Mouse (Mus musculus) megakaryocyte-erythroid progenitor cell, adult 5-6 weeks (primary cell): ENCODE data around the gene Zfr2. TPM values are rescaled to one million over a fixed set of nuclear protein-coding genes. Genes with fewer than 3 reads are reported as not detected.

Source experiments
- ATAC-seq: replicated peaks from 2 replicates; pipeline ENCODE4 v1.8.0; 2016; ENCODE audit warnings: mild to moderate bottlenecking, inconsistent platforms; ENCODE audit not compliant: severe bottlenecking, poor library complexity, low FRiP score, low TSS enrichment
- total RNA-seq, 2 experiments: library from RNA; stranded (forward) in 1 of 2; stranded (reverse) in 1 of 2; fragments of 200-1000, 215-1000 nt in 1 of 2; fragments of >200 nt in 1 of 2; fragmentation: Nextera tagmentation in 1 of 2; gene quantifications; 2 replicates each; pipeline ENCODE4 v1.2.3; 2014 to 2017

Gene Zfr2
- total RNA-seq (2014; fragmentation: Nextera tagmentation) (1.1 and 3.5 TPM in 2 replicates), total RNA-seq (2017) (0.46 TPM in 1 of 2 replicates, not detected in the other)

DNA sequence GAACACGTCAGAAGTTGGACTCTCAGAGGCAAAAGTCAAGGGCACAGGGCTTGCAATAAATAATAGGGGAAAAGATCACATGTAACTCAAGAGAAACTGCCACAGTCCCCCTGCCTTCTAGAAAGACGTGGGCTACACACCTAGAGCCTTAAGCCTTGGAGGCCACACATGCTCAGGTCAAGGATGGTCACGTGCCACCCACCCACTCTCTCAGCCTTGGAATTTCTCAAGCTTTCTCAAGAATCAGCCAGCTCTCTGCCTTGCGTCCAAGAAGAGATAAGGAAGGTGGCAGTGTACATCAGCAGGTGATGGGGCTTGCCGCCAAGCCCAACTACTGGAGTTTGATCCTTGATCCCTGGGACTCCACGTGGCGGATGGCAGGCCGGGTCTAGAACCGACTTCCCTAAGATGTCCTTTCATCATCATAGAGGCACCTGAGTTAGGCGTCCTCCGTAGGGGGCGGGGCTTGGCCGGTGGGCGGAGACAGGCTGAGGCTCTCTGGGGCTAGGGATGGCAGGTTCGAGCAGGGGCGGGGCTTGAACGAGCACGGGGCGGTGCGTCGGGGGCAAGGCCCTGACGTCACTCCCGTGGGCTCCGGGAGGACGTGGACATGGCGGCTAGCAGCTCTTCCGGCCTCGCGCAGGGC, at the start of gene Zfr2:
Zfr2 (plus strand) TSS at position 576 of the 646 bp plus-strand sequence.
- peak; percentile 92 for ATAC-seq

GRCm38 (mm10) chr10:81183805-81184204, 49.1 kb upstream of the Zfr2 start, which contains the start of gene 4930442H23Rik:
TSS of gene 4930442H23Rik (minus strand) at chr10:81183849.
- ATAC-seq = no peak

DNA sequence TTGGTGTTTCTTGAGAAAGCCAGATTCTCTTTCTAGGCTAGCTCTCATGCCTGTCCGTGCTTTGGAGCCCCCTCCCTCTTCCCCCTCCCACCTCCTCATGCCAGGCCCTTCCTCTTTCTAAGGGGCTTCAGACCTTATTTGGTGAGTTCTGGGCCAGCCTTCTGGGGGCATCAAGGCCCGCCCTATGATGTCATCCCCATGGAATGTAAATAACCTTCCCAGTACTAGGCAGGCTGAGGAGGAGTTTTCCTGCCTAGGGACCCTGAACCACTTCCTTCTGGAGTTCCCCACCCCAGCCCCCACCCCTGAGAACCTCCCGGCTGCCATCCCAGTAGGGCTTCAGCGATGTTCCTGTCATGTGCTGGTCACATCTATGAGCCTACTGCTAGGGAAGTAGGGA, 48.2 kb upstream of the Zfr2 start:
- ATAC-seq = no peak

GRCm38 (mm10) chr10:81187161-81187560, 45.8 kb upstream of the Zfr2 start:
- no peak for ATAC-seq

DNA sequence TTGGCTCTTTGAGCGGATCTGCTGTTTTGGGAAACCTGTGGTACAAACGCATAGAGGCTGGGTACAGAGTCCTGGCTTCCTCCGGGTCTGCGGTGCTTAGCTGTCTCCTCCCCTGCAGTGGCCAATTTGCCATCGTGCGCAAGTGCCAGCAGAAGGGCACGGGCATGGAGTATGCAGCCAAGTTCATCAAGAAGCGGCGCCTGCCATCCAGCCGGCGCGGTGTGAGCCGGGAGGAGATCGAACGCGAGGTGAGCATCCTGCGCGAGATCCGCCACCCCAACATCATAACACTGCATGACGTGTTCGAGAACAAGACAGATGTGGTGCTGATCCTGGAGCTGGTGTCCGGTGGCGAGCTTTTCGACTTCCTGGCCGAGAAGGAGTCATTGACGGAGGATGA, 43.1 kb upstream of the Zfr2 start:
- no peak for ATAC-seq

DNA sequence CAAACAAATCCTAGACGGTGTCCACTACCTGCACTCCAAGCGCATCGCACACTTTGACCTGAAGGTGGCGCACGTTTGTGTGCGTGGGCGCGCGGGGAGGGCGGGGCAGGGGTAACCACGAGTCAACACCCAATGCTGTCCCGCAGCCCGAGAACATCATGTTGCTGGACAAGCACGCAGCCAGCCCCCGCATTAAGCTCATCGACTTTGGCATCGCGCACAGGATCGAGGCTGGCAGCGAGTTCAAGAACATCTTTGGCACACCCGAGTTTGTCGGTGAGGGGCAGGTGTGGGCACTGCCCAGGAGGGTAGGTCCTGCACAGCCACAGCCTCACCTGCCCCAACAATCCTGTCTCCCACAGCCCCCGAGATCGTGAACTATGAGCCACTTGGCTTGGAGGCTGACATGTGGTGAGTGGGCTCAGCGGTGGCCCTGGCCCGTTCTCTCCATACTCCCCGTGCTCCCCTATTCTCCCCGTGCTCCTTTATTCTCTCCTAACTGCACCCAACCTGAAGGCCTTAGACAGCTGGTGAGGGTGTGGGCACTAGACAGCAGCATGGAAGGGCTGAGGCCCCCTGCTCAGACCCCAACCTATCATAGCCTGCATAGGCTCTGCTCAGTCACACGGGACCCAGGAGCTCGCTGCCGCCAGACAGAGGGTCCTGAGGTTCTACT, 42.6 kb upstream of the Zfr2 start:
- ATAC-seq = 0 out of 2 replicates have a peak, but pooled peaks have one; percentile 10

GRCm38 (mm10) chr10:81190912-81191321, 42.0 kb upstream of the Zfr2 start:
- 0 out of 2 replicates have a peak, but pooled peaks have one; percentile 9 for ATAC-seq

- ATAC-seq = no peak
These were observed 41.5 kb upstream of the Zfr2 start for GRCm38 (mm10) chr10:81191342-81191982.

DNA sequence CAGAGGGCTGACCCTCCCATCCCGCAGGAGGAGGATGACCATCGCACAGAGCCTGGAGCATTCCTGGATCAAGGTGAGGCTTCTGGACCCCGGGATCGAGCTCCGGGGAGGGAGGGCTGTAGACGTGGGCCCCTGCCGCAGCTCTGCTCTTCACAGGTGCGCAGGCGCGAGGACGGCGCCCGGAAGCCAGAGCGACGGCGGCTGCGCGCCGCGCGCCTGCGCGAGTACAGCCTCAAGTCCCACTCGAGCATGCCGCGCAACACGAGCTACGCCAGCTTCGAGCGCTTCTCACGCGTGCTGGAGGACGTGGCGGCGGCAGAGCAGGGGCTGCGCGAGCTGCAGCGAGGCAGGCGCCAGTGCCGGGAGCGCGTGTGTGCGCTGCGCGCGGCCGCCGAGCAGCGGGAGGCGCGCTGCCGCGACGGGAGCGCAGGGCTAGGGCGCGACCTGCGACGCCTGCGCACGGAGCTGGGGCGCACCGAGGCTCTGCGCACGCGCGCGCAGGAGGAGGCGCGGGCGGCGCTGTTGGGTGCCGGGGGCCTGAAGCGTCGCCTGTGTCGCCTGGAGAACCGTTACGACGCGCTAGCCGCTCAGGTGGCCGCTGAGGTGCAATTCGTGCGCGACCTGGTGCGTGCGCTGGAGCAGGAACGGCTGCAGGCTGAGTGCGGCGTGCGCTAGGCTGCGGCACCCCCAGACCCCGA, 40.5 kb upstream of the Zfr2 start:
- ATAC-seq = peak; percentile 40

DNA sequence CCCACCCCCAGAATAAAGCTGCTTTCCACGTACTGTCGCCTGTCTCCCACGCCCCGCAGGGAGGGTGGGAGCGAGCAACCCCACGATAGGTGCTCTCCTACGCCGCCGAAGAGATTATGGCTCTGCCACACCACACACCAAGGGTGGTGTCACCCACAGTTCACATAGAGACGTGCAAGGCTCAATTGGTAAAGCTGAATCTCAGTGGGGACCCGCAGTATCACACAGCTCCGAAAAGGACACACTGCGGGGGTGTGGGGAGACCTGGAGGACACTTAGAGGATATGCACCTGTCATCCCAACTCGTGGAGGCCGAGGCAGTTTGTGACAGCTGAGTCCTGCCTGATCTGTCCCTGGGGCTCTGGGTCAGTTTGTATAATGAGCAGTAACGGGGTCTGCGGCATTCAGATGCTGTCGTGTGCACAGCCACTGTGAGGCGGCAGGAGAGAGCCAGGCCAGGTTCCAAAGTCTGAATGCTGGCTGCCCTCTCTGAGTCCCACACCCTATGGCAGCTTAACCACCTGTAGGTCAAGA, 39.9 kb upstream of the Zfr2 start:
- peak; percentile 7; the same call in 1 of the 2 replicates for ATAC-seq

DNA sequence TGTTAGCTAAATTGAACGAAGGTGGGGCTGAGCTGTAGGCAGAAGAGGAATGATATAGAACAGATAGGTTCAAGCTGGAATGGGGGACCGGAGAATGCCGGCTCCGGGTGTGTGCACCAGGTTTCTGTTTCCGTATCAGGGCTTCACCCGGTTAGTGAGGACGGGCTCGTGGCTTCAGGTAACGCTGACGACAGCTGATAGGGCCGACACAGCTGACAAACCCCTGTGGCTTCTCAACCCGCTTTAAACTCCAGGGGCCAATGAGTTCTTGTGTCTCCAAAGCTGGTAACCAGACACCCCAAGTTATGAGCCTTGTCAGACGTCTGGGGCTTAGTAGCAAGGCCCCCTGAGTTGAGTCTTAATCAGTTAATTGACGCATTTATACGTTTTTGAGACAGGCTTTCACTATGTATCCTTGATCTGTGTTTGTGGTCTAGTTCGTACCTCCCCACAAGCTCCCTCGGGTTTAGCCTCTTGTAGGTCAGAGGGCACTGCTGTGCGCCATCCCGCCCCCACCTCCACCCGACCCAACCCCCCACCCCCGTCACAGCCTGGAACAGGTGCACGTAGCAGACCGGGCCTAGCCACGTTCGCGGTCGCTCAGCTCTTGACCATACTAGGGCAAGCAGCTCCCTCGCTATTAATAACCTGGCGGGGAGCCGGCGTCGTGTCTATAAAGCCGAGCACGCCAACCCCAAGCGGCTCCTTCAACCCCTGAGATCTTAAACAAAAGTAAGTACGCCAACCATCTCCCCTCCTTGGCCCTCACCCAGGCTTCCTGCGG, 38.8 kb upstream of the Zfr2 start:
- peak; percentile 22; the same call in 1 of the 2 replicates for ATAC-seq

DNA sequence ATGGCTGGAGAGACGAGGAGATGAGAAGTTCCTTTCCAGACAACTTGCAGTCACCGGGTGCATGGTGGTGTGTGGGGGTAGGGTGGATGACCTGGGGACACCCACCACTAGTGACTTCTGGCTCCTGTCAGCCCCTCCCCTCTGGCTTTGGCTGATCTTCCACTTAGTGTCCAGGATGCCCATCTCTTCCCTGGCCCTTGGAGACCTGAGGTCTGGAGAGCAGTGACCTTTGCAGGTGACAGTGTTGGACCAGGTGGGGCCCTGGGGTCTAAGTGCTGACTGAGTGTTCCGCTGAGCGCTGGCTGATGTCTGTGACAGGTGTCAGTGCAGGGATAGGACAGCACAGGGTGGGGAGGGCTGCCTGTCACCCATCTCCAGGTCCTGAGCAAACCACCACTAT, 37.7 kb upstream of the Zfr2 start:
- ATAC-seq = no peak

- ATAC-seq = no peak
These were observed 36.4 kb upstream of the Zfr2 start for GRCm38 (mm10) chr10:81196470-81197065.

- ATAC-seq = no peak
These were observed 35.6 kb upstream of the Zfr2 start for GRCm38 (mm10) chr10:81197305-81197704.

DNA sequence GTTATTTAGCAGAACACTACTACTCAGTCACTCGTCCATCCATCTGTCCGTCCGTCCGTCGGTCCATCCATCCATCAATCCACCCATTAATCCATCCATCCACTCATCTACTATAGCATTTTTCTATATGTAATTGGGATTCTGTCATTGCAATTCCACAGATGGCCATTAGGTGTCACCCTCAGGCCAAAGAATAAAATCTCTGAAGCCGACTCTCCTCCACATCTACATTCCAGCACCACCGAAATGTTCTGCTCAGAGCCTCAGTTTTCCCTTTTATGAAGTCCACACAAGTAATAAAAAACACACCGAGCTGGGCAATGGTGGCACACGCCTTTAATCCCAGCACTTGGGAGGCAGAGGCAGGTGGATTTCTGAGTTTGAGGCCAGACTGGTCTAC, 34.7 kb upstream of the Zfr2 start:
- no peak for ATAC-seq

DNA sequence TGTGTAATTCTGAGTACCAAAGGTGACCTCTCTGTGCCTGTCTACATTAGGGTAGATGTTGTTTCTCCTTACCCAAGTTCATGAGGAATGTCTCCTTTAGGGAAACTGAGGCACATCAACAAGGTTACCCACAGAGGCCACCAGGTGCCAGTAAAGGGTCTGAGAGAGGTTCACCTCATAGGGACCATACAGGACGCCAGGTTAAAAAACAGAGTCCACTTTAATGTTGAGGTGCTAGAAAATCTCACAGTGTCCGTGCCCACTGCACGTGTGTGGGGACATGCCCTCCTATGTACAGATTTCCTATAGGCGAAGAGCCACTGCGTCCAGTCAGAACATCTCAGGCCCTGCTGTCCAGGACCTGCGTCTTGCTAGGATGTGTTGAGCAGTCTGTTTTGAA, 34.0 kb upstream of the Zfr2 start:
- no peak for ATAC-seq

DNA sequence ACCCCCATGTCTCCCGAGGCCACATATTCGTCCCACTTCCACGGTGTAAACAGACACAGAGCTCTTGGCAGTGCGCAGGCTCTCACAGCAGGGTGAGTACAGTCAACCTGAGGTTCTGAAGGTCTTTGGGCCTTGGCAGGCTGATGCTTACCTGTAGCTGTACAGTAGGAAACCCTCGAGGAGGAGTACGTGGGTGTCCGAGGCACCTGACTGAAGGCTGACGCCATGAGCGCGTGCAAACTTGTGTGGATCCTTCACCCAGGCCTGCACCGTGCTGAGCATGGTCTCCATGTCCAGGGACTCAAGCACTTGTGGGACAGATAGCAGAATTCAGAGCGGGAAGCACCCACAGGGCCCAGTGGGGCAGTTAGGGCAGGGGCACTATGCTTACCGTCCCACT, 32.8 kb upstream of the Zfr2 start:
- ATAC-seq = no peak

GRCm38 (mm10) chr10:81200605-81201287, 32.2 kb upstream of the Zfr2 start:
- no peak for ATAC-seq
